Mouse (Mus musculus) spleen, postnatal 10 days (tissue): ENCODE results near the gene Sall2.
A peak's percentile ranks its signal among the peaks of the same experiment; 100 is the strongest.
"Not testable (repeated sequence)": the region's sequence is repeated elsewhere in the genome, so short reads cannot be mapped to it uniquely, and the experiment has no call there.

Experiments used
- DNase-seq, 2 experiments: peaks; one replicate each; pipeline ENCODE4 v3.0.0; 2021 to 2022; ENCODE audit warnings: low spot score in 2 of 2

Gene Sall2

DNA sequence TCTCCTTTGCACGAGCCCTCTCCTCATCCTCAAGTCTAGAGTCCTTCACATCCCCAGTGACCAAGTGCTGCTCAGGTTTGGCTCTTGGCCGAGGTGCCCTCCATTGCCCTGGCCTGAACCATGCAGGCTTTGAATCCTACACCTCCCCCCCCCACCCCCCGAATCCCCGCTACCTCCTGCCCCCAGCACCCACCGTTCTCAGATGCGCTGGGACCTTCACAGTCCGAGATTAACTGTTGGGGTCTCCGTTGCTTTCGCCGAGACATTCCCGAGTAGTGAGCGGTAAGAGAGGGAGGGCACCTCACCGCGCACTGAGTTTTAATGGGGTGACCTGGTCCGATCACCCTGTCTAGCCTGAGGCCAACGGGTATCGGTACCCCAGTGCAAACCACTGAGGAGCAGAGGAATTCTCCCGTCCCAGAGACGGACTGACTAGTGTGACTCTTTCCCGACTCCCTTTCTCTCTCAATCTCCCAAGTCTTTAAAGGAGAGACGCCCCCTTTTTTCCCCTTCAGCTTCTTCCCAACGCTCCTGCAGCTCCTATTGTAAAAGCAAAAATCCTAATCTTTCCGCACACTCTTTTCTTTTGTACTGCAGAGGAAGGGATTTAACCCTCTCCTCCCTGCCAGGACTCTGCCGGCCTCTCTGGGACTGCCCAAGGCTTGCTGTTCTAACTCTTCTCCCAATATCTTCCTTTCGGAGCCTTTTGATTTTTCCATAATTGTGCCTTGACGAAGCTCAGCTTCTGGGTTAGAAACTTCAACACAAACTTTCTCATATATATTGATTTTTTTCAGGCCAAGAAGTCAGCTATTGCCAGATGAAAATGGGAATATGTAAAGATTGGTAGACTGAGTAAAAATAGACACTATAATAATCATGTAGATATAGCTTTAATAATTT lies at the start of gene Sall2:
Gene Sall2, minus strand, starts transcription at position 853 of the 903 bp plus-strand sequence.
- DNase-seq = no peak

DNA sequence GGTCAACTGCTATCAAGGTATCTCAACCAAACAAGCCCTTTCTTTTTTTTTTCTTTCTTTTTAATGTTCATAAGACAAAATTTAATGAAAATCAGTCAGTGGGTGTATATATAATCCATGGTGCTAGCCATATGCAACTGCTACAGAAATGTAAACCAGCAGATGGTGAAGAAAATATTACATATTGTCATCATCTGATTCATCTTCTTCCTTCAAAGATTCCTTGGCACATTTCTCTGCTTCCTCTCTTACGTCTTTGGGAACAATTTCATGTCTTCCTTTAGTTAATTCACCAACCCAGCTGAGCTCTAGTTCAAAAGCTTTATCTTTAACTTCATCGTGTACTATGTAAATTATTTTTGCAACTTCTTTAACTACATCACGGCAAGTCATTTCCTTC lies 40.2 kb upstream of the Sall2 start:
- no peak for DNase-seq

DNA sequence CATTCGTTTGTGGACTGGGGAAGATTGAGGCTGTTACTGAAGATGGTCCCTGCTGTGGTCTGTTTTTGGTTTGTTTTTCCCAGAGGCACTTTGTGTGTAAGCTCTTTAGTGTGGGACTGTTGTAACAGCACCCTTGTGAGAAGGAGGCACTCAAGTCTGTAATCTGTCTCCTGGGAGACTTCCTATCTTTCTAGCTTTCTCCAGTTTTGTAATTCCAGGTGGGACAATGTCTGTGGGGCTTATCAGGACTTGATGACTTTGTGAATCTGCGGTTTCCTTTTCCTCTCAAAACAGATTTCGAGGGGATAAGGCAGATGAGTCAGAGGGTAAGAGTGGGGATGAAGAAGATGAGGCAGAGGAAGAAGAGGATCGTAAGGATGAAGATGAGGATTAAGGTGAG lies 27.7 kb upstream of the Sall2 start, which contains the start of gene Olfr1513:
Gene Olfr1513, minus strand, starts transcription at position 101 of the 400 bp plus-strand sequence.
- DNase-seq = no peak

DNA sequence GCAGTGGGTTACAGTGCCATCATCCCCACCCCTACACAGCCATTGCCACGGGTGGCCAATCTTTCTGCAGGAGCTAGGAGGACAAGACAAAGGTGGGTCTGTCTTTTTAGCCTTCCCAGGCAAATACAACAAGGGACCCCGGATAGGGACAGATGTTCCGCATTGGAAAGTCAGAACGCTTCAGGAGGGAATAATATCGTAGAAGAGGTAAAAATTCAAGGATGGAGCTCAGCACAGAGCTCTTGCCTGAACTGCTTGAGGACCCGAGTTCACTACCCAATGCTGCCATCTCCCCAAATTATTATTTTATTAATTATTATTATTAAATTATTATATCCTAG lies 10.9 kb upstream of the Sall2 start:
- DNase-seq = no peak

DNA sequence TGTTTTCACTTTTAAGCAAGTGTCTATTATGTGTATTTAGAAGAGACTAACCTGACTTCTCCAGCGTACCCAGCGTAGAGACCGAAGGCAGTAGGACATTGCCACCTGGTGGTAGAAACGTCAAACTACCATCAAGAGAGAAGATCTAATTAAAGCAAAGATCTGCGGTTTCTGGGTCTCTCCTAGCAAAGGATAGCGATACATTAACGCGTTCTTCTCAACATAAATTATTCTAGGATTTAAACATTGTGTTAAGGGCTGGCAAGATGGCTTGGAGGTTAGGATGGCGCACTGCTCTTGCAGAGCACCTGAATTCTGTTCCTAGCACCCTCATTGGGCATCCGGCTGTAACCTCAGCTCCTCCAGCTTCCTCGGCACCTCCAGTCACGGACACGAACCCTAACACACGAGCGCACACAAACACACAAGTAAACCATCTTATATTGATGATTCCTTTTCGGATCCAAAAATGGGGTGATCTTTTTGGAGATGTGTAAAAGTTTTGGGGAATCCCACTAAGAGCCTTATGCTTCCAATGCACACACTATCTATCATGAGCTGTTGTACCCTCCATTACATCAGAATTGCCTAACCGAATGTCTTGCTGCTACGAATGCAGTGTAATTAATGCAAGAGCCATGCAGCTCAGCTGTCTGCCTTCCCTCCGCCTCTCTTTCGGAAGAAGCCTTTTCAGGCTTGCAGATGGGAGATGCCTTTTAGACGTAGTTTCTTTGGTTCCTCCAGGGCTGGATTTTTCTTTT lies 10.4 kb upstream of the Sall2 start:
- DNase-seq = peak; percentile 26 to 64

DNA sequence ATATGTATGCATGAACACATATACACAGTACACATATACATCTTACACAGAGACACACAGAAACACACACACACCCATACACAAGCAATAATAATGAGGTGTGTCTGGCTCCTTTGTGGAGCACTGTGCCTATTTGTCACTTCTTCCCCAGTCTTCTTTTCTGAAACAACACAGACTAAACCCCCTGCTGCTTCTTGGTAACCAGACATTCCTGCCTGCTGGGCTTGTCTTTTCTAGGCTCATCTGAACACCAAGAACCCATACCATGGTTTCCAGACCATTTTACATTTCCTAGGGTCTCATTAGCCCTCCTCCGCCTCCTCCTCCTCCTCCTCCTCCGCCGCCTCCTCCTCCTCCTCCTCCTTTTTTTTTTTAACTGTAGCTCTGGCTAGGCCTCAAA lies 3.6 kb upstream of the Sall2 start:
- DNase-seq = no peak

DNA sequence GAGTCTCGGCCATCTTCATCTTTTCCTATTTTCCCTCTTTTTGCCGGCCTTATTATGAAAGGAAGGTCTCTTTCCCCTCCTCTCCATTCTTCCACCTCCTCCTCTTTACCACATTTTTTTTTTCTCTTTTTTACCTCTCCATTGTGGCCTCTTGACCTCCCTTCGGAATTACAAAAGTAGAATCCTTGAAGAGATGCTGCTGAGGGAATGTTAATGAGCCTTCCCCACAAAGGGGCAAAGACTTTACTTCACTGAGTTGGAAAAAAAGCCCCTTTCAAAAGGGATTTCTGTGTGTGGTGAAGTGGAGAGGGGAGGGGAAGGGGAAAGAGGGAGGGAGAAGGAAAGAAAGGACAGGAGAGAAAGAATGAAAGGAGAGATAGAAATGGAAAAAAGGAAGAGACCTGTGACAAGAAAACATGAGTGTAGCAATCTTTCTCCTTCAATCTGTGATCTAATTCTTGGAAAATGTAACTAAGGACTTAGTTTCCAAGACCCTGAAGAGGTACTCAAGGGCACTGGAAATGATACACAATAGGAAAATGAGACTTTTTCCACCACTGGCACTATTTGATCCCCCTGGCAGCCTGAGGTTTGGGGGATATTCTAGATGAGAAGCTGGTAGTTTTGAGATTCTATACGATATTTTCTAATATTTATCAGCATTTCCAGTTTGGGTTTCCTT lies 2.6 kb upstream of the Sall2 start:
- DNase-seq = no peak

DNA sequence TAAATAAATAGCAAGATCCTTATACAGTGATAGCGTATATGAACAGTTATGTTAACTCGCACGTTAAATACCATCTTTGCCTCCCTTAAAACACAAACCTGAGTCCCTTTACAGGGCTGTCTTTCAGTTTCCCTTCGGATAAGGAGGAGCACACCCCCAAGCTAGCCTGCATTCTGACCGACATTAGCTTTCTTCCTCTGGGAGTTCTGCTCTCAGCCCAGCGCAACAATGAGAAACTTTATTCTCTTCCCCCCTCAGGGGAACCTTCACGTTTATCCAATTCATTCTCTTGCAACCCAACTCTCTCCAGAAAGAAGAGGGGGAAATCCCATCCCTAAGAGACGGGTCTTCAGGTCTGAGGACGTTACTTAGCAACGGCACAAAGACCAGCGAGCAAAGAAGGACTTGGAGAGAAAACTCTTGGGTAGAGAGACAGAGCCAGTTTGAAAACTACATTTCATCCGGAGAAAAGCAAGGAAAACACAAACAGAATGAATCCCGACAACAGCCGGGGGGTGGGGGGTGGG lies 1.1 kb downstream of the Sall2 start:
- DNase-seq = no peak

DNA sequence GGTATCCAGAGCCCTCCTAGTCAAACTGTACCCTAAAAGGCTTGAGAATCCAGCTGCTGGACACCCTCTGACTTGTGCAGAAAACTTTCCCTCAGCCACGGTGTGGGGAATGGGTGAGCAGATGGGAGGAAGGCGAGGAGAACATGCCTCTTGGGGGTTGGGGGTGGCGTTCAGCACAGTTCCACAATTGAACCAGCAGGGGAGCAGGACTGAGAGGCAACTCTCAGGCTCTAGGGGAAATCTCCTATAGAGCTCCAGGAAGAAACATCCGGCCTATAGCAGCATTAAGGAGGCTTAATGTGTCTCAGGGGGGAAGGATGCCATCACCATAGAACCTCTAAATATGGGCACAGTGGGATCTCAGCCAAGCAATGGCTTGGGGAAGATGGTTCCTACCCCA lies 2.7 kb downstream of the Sall2 start:
- DNase-seq = no peak

DNA sequence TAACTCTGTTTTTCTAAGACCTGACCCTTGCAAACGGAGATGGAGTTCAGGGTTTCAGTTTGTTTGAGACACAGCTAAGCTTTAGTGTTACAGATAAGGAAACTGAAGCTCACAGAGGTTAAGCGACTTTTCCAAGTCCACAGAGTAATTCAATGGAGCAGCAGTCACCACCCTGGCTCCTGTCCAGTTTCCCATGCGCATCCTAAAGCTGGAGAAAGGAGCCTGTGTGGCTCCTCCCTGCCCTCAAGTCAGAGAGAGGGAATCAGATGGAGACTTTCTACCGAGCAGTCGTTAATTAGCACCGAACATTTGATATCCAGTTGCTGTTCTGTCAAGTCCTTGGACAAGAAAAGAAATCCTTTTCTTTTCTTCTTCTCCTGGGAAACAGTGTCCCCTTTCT lies 9.2 kb downstream of the Sall2 start:
- no peak for DNase-seq

DNA sequence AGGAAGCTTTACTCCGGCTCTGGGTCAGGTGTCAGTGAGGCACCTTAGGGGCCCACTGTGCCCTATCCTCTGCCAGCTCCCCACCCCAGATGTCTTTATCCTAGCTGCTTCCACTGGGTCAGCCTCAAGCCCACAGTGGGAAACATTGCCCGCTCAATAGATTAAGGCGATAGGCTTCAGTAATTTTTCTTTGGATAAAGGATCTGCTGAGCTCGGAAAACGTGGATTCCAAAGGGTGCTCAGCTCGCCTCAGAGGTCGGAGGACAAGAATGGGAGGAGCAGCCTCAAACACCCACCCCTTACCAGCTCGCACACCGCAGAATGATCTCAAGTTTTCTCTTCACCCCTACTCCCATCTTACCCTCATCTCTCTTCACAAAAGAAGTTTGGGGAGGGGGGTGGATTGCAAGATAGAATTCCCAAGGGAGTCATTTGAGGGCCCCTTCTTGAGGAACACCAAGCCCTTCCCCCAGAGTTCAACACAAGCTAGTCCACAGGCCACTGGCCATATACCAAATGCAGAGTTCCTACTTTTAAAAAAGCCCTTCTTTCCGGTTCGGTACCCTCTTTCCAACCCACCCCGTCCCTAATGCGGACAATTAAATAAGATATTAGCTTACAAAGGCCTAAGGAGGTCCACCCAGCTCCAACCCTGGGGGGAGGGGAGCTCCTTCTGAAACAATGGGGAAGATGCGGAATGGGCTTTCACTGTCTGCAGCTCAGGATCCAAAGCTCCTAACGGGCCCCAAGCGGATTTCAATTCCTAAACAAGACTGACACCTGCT lies 11.9 kb downstream of the Sall2 start:
- no peak for DNase-seq

DNA sequence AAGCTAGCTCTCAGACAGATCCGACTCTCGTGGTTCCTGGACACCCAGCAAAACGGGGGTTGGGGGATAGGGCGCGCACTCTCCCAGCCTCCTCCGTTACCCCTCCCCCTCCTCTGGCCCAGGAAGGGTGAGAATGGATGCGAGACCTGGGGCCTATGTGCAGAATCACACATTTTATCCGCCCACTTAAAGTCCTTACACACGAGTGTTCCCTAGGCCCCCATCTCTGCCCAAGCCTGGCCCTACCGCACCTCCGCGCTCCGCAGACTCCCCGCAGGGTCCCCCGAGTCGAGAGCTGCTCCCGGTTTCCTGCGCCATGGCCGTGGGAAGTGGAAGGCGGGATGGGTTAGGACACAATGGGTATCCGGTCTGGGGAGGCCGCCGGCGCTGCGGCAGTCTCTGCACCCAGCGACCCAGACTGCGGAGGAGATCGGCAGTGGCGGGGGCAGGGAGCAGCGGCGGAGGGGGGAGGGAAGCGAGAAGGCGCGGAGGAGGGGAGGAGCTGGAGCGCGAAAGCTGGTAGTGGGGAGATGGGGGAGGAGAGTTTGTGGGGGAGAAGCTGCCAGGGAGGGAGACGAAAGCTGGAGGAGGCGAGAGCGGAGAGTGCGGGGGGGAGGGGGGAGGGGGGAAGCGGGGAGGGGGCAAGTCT lies 12.6 kb downstream of the Sall2 start:
- DNase-seq = peak; percentile 14 to 55

DNA sequence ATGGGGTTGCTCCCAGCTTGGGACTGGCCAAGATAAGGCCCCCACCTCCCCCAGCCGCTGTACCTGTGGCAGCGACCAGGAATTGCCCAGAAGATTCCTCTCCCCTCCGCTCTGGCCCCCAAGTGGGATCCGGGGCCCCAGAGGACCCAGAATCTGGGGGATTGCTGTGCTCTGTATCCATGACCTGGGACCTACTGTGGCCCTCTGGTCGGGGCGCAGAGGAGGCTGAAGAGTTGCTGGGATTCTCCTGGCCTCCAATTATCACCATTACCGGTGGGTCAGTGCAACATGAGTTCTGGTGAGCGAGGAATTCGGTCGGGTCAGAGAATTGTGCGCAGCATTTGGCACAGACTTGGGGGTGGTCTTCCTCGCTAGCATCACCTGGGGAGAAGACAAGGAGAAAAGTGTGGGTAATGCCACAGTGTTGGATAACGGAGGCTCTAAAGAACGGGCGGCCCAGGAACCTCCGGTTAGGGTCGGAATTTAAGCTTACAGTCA lies 13.2 kb downstream of the Sall2 start:
- no peak for DNase-seq

DNA sequence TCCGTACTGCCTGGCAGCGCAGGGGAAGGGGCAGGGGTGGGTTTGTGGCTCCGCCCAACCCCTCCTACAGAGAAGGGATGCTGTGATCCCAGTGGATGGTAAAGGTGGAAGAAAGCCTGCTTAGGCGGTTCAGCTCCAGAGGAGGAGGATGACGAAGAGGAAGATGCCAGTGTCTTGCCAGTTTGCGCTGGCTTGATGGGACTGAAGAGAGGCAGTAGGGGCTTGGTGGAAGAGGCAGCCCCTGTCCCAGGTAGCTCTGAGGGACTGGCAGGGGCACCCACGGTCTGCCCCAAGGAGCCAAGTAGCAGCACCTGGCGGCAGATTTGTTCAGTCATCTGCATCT lies 13.8 kb downstream of the Sall2 start:
- no peak for DNase-seq

DNA sequence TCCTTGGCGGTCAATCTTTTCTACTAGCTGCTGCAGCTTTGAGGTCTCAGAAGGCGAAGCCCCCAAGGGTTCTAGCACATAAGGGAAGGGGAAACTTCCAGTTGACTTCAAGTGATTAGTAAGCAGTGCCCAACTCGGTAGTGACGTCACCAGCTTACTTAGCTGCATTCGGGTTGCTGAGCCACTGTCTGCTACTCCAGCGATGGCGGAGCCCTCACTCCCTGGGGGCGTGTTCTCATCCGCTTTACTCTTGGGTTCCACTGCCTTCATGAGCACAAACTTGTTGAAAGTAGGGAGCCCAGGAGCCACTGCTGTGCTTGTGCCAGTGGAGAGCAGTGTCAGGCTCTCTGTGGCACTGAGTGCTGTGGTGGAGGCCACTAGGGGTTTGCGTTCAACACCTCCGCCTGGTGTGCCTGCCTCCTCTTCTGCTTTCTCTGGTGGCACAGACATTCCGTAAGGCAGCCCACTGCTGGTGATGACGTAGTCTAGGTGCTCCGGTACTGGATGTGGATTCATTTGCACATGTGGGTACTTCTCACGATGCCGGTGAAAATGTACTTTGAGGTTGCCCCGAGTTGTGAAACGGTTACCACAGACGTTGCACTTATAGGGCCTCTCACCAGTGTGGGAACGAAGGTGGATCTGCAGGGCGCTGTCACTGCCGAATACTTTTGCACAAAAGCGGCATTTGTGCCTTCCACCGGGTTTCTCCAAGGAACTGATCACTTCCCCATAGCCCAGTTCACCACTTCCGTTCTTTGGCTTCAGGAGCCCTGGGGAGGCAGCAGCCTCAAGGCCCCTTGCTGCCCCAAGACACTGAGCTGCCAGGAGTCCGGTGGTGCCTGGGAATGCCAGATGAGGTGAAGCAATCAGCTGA lies 14.4 kb downstream of the Sall2 start:
- no peak for DNase-seq

DNA sequence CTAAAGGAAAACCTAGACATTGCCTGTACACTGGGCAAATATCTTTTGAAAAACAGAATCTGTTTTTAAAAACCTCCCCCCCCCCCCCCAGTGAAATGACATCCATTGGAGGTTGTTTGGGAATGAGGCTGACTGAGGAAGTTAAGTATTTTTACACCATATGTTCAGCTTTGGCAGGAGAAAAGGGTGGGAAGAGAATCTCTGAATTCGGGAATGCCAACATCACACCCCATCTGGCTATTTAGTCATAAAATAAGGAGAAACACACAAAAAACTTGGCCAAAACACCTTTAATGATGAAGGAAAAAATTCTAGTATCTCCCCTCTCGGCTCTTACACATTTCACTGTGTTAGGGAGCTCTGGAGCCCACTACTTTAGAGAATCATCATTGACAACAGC lies 17.7 kb downstream of the Sall2 start:
- no peak for DNase-seq

DNA sequence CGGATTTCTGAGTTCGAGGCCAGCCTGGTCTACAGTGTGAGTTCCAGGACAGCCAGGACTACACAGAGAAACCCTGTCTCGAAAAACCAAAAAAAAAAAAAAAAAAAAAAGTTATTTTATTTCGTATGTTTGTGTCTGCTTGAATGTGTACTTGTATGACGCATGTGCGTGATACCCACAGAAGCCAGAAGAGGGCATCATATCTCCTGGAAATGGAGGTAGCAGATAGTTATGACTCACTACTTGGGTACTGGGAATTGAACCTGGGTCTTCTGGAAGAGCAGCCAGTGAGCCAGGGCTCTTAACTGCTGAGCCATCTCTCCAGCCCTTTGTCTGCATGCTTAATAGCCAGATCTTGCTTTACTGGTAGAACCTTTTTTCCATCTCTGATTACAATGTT lies 18.2 kb downstream of the Sall2 start:
- DNase-seq = not testable (repeated sequence)

DNA sequence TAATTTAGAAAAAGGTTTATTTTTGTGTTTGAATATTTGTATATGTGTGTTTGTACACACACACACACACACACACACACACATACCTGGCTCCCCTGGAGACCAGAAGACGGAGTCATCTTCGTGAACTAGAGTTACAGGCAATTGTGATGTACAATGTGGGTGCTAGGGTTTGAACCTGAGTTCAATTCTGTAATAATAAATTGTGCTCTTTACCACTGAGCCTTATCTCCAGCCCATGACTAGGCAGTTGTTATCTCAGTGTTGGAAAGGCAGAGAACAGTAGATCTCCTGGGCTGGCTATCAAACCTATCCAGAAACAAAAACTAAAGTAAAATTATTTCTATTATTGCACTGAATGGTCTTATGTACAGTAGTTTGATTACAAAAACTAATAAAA lies 22.5 kb downstream of the Sall2 start:
- no peak for DNase-seq

DNA sequence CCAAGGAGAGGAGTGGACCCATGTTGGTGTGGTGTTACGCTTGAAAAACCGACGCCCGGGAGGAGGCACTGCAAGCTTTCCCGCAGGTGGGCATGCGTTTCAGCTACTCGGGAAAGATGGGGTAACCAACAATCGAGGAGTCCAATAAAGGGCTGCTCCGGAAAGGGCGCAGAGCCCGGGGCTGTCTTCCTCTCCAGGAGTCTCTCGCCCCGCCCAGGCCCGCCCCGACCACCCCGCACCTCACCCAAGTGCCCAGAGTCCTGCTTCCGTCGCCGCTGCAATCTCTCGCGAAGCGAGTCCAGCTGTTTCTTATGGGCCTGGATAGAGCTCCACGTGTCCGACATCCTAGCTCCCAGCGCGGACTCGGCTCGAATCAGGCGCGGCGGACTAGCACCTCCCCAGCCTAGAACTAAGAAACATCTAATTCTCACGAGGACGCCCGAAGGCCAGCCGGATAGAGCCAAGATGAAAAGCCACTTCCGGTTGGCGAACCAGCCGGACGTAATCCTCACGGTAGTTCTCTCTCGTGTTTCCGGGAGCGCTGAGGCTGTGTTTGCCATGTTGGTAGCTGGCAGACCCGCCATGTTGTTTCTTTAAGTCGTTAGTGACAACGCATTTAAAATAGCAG lies 23.8 kb downstream of the Sall2 start, which contains the start of gene Mettl3:
Gene Mettl3, minus strand, starts transcription at position 485 of the 628 bp plus-strand sequence.
- DNase-seq = peak; percentile 83 to 93
